Mouse (Mus musculus): Measurements from ENCODE around the gene Ahnak2. TPM values are rescaled to one million over a fixed set of nuclear protein-coding genes. Genes with fewer than 3 reads are reported as not detected.

Ahnak2 gene
- polyA plus RNA-seq, 1 experiment = 14.7 TPM

DNA sequence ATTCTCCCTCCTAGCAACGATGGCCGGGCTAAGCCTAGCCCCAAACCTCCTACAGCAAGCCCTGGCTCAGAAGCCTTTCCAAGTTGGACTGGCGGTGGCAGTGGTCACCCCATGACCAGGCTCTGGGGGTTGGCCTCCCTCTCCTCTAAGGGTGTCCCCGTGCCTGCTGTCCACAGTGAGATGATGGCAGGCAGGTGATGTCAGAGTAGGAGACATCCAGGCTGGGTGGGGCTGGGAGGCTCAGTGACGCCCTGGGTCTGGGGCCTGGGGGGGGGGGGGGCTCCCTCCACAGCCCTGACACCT lies 79.5 kb downstream of the Ahnak2 start:
- peak overlapping the region; percentile 87 for H3K4me3 ChIP-seq (replicated peaks; ENCODE audit: insufficient read depth, low read depth, low read length)
- no peak for DNase-seq
- no peaks in the 10 kb centered on the region for H3K27me3 ChIP-seq (ENCODE audit: control insufficient read depth, insufficient read depth, low read length)
- WGBS = 1% methylated on average over 5 of the region's 5 CpGs
- peak overlapping the region; percentile 66 for H3K27ac ChIP-seq (ENCODE audit: insufficient read depth, low read length)
- TF ChIP-seq POLR2A (IDR thresholded peaks at IDR 0.05; ENCODE audit: borderline replicate concordance, insufficient read depth, low read length) (no peak), CTCF (IDR thresholded peaks at IDR 0.05; ENCODE audit: borderline replicate concordance, insufficient read depth, low read depth, low read length) (no peak)
- peaks cover 41% of the 10 kb centered on the region for H3K4me1 ChIP-seq (ENCODE audit: control insufficient read depth, insufficient read depth, low read length)

- H3K27ac ChIP-seq (ENCODE audit: insufficient read depth, low read length) = peak overlapping the region; percentile 66
- peaks cover 36% of the 10 kb centered on the region for H3K4me1 ChIP-seq (ENCODE audit: control insufficient read depth, insufficient read depth, low read length)
- H3K4me3 ChIP-seq (replicated peaks; ENCODE audit: insufficient read depth, low read depth, low read length) = peak overlapping the region; percentile 87
- no peak for TF ChIP-seq CTCF (IDR thresholded peaks at IDR 0.05; ENCODE audit: borderline replicate concordance, insufficient read depth, low read depth, low read length)
- no peak for TF ChIP-seq POLR2A (IDR thresholded peaks at IDR 0.05; ENCODE audit: borderline replicate concordance, insufficient read depth, low read length)
- DNase-seq = peak; percentile 80 to 83
- WGBS = 1% methylated on average over 70 of the region's 75 CpGs
- no peaks in the 10 kb centered on the region for H3K27me3 ChIP-seq (ENCODE audit: control insufficient read depth, insufficient read depth, low read length)
Measured at GRCm38 (mm10) chr12:112722240-112723027, 80.0 kb downstream of the Ahnak2 start.

Other genes with a start within 250 kb of the Ahnak2 start
- 34.9 and 41.8 TPM in 2 replicates for gene Inf2, start 213.9 kb downstream of the Ahnak2 start, polyA plus RNA-seq (2012; rRNA removed)
- 69.3 and 72.0 TPM in 2 replicates for gene Adssl1, start 182.6 kb downstream of the Ahnak2 start, polyA plus RNA-seq (2012; rRNA removed)
- gene Siva1, start 158.0 kb downstream of the Ahnak2 start, polyA plus RNA-seq (2012; rRNA removed) = 33.6 and 34.6 TPM in 2 replicates
- 163 and 177 TPM in 2 replicates for gene Akt1, start 127.8 kb downstream of the Ahnak2 start, polyA plus RNA-seq (2012; rRNA removed)
- 1.5 and 1.8 TPM in 2 replicates for gene Zbtb42, start 123.8 kb downstream of the Ahnak2 start, polyA plus RNA-seq (2012; rRNA removed)
- 102 and 107 TPM in 2 replicates for gene Cep170b, start 82.2 kb downstream of the Ahnak2 start, polyA plus RNA-seq (2012; rRNA removed)
- gene Pld4, start 42.0 kb downstream of the Ahnak2 start, polyA plus RNA-seq (2012; rRNA removed) = 6.7 and 7.8 TPM in 2 replicates
- 6.5 and 7.6 TPM in 2 replicates for gene Clba1, start 6.3 kb upstream of the Ahnak2 start, polyA plus RNA-seq (2012; rRNA removed)
- 9.3 and 9.8 TPM in 2 replicates for gene Cdca4, start 26.8 kb upstream of the Ahnak2 start, polyA plus RNA-seq (2012; rRNA removed)
- gene Gpr132, start 65.6 kb upstream of the Ahnak2 start, polyA plus RNA-seq (2012; rRNA removed) = 0.05 and 0.08 TPM in 2 replicates
- gene Jag2, start 127.1 kb upstream of the Ahnak2 start, polyA plus RNA-seq (2012; rRNA removed) = 23.0 and 24.4 TPM in 2 replicates
- gene Nudt14, start 139.5 kb upstream of the Ahnak2 start, polyA plus RNA-seq (2012; rRNA removed) = 23.8 and 24.2 TPM in 2 replicates
- gene Btbd6, start 173.8 kb upstream of the Ahnak2 start, polyA plus RNA-seq (2012; rRNA removed) = 61.6 and 68.6 TPM in 2 replicates
- gene Brf1, start 198.0 kb upstream of the Ahnak2 start, polyA plus RNA-seq (2012; rRNA removed) = 52.0 and 52.4 TPM in 2 replicates
- 136 and 151 TPM in 2 replicates for gene Pacs2, start 211.9 kb upstream of the Ahnak2 start, polyA plus RNA-seq (2012; rRNA removed)

All from cerebellum, adult 2 months (tissue).